Mouse (Mus musculus) T-helper 17 cell (primary cell): Measurements from ENCODE around the gene Rho.

Source experiments
- in situ Hi-C, 2 experiments: fragments of 300-600 bp; cut with MboI, MseI; formaldehyde crosslinking; loops; 1 replicate in 1 of 2; 2 replicates in 1 of 2; pipeline ENCODE4 v1.15.1; 2025; ENCODE audit warnings: high pct_unique_total_duplicates in 2 of 2

The Rho gene

DNA sequence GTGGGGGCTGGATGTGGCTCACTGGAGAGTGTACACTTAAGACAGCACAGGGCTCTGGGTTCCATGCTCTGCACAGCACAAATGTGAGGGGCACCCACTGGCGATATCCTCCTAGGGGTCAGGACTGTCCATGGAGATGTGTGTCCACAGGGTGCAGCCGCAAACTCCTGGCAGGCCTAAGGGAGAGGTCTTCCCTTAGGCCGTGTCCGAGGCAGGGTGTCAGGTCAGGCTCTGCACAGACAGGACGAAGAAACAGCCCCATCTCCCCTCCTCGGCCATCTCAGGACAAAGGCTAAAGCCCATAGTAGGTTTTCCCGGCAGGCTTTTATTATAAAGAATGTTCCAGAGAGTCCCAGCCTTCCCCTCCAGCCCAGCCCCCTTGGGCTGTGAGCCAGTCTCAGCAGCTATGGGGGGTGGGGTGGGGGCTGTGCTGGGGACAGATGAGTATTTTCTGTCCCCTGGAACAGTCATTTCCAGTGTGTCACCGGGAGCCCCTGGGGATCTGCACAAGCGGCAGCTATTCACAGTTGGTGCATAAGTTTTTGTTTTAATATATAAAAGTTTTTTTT lies 23.0 kb downstream of the Rho start:
- in situ Hi-C loops, result no loop called here

DNA sequence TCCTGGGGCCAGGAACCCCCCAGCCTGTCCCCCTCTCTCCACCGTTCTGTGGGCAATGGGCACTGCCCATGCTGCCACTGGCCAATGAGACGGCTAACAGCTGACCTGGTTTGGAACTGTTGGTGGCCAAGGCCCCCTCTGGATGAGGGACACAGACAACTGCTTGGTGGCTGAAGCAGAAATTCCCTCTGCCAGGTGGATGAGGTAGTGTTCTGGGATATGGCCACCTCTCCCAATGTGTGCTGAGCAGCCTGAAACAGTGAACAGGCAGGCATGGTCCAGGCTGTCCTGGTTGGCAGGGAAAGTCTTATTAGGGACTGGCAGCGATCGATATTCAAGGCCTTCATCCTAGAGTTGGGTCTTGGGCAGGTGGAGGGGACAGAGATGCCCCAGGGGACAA lies 23.6 kb downstream of the Rho start:
- in situ Hi-C loops, result no loop called here

DNA sequence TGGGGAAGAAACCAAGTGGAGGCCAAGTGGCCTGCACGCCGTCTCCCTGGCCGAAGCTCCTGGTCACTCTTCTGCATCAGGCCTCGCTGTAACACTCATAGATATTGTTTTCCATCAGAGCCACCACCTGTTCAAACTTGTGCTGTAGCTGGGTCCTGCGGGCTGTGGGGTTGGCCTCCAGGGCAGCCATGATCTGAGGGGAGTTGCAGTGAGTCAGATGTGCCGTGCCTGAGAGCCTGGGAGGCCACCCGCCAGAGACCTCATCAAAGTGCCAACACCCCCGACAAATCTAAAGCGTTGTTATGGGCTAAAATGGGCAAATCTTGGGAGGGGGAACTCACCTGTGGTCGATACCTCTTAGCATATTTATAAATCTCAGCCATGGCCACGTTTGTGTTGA lies 24.1 kb downstream of the Rho start:
- in situ Hi-C loops, result no loop called here

DNA sequence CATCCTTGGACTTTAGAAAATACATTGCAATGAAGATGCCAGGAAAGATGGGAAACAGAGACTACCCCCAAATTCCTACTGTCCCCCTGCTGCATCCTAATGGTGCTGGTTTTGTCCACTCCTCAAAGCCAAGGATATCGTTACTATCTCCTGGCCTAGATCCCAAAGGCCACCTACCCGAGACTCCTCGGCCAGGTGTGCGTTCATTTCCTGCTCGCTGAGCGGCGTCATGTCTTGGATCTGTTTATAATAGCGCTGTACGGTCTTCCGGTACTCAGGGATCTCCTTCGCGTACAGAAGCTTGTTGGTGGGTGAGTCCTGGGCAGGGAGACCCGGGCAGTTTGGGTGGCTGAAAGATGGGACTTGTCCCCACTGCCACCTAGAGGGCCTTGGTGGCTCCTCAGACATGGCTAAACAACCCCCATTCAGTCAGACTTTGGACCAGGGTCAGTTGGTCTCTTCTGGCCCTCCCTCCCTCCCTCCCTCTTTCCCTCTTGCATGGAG lies 24.9 kb downstream of the Rho start:
- in situ Hi-C loops, result no loop called here

DNA sequence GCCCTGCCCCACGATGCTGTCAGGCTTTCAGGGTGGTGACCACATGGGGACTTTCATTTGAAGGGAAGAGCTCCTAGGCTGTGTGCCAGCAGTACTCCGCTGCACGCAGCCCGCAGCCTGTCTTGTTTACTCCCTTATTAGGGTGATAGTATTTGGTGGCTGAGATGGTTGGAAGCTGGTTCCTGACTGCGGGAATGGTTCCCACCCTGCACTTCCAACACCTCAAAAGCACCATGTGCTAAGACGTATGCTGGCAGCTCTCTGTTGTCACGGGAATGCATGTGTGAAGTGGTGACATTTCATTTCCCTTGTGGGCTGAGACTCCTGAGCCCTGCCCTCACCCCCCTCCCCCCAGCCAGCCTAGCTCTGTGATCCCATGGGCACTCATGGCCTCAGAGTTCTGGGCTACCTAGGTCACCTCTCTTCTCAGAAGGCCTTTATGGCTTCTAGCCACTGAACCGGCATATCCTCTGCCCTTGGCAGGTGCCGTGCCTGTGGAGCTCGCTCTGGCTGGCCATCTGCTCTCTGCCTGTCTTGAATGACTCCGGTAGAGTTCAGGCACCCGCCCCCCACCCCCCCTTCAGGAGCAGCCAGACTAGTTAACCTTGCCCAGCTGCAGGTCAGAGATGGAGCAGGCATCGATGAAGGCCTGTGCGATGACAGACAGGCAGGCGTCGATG lies 25.5 kb downstream of the Rho start:
- in situ Hi-C loops, result no loop called here

DNA sequence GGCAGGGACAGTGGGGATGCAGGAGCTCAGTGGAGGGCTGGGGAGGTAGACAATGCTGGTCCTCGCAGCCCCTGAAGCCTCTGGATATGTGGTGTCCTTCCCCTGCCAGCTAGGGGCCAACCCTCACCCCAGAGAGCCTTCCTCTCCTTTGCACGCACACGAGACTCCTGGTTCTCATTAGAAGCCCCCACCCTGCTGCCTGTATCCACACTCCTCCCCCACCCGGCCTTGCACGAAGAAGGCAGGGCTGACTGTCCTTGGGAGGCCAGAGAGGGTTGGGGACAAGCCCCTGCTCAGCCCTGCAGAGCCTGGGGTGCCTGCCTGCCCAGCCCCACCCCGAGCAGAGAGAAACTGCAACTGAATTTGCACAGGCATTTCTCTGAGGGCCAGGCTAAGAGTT lies 26.1 kb downstream of the Rho start:
- in situ Hi-C loops, result no loop called here

DNA sequence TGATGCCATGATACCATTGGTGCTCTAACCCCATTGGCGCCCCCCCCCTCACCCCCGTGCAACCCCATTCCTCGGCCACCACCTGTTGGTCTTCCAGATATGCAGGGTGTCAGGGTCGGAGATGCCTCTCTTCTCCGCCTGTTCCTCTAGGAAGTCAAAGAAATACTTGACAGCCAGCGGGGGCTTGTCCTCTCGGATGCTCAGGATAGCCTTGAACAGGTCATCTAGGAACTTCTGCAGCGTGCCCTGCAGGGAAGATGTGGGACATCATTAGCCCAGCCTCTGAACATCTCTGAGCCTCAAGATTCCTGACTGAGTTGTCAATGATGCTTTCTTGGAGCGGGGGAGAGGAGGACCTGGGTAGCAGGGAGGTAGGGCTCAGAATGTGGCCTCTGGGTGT lies 26.9 kb downstream of the Rho start:
- in situ Hi-C loops, result no loop called here

DNA sequence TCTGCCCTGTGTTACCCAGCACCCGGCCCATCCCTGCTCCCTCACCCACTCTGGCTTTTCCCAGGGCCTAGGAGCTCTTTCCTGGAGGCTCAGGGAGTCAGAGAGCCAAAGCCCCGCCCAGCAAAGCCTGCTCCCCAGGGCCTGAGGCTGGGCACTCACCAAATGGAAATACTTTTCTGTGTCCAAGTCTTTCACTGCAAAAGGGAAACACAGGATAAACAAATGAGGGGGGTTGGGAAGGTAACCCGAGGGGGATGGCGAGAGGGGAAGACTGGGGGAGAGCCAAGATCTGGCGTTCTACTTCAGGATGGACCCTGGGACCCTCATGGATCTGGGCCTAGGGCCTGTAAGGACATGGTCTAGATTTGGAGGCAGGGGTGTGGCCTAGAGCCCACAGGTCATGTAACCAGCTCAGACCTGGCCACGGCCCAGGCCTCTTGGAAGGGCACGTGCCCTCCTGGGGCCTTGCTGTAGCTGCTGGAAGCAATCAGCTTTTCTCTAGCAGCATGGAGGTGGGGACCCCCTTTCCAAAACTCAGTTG lies 27.7 kb downstream of the Rho start:
- in situ Hi-C loops, result no loop called here

DNA sequence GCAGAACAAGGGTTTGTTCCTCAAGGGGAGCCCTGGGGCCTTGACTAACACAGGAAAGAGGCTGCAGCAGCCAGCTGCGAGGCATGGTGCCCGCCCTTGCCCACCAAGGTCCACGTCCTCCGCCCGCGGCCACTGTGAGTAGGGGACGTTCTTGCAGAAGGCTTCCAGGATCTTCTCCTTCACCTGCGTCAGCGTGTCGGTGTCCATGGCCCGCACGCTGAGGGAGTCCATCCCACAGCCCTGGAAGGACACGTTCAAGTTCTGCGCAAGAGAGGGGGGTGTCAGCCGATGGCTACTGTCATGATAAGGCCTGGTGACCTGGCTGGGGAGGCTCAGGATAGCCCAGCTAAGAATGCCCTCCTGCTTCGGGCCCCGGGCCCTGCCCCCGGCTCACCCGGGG lies 28.8 kb downstream of the Rho start:
- in situ Hi-C loops, result no loop called here

DNA sequence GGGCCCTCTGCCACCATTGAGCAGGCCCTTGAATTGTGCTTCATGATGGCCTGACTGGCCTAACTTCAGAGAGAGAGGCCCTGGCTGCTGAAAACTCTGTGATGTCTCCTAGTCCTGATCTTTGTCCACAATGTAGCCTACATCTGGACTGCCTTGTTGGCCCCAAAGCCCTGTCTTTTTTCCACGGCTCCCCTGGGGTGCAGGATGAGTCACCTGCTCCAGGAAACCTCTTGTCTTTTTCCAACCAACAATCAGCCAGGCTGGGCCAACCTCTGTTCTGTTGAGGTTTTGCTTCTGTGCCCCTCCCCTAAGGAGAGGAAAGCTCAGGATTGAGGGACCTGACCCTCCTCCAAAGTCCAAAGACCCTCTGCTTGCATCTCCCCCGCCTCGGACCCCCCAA lies 30.2 kb downstream of the Rho start:
- in situ Hi-C loops, result no loop called here

DNA sequence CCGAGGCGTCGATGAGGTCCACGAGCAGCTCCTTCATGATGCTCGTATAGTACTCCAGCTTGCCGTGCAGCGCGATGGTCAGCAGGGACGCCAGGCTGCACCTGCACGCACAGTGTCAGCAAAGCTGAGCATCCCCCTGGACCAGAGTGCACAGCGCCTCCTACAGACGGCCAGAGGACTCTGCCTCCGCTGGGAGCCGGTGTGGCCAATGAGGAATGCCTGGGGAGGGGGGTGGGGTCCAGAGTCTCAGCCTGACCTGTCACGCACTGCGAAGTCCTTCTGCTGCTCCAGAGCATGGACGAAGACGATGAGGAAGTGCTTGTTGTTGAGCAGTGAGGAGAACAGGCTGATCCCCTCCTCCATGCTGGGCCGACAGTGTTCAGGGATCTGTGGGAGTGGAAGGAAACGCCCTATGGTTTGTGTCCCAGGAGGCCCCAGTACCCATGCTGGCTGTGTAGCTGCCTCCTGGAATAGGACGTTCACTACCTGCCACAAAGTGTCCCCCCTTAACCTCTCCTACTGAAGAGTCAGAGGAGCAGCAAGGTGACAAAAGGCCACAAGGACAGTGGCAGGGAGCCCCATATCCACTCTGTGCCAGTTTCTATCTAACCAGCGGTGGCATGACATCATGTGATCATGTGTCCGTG lies 31.0 kb downstream of the Rho start:
- in situ Hi-C loops, result no loop called here

DNA sequence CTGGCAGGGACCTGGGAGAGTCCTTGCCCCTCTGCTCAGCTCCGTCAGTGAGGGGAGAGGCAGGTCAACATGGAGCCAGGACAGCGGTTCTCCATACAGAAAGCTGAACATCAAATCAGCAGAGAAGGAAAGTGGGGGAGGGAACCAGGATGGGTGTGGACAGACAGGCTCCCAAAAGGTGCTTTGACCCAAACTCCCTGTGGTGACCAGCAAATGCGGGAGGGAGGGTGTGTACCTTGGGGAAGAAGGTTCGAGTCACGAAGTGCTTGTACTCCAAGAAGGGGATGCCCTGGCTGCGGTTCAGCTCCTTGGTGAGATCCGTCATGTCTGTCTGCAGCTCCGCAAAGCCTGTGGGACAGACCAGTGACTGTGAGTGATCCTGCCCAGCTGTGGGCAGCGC lies 32.1 kb downstream of the Rho start:
- in situ Hi-C loops, result no loop called here

DNA sequence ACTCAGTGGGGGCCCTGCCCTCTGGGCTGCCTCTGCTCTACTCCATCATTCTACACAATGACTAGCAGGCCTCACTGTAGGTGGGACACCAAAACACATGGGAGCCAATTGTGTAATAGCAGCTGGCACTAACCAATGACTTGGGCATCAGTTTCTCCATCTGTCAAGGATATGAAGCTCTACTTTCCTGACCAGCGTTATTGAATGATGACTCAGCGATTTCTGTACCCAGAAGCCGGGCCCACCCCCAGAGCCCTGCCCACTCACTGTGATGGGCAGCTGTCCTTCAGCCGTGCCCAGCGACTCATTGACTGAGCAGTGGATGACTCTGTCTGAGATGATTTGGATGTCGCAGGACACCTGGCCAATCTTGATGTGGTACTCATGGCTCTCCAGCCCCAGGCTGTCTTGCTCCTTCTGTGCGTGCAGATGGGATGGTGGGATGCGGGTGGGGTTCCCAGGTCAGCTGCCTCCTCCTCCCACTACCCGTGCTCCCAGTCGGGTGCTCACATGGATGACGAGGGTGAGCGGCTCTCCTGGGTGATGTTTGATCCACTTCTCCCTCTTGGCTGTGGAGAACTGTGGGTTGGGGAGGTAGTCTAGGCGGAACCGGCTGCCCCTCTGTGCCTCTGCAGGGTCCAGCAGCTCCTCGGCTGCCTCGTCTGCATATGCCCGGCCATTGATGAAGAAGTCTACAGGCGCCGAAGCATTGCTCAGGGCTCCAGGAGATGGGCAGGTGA lies 34.8 kb downstream of the Rho start:
- in situ Hi-C loops, result loop anchor here in 1 of 2 experiments (5.0 kb wide), 1 partner anchor 59 kb away; no protein-coding TSS in a partner anchor

DNA sequence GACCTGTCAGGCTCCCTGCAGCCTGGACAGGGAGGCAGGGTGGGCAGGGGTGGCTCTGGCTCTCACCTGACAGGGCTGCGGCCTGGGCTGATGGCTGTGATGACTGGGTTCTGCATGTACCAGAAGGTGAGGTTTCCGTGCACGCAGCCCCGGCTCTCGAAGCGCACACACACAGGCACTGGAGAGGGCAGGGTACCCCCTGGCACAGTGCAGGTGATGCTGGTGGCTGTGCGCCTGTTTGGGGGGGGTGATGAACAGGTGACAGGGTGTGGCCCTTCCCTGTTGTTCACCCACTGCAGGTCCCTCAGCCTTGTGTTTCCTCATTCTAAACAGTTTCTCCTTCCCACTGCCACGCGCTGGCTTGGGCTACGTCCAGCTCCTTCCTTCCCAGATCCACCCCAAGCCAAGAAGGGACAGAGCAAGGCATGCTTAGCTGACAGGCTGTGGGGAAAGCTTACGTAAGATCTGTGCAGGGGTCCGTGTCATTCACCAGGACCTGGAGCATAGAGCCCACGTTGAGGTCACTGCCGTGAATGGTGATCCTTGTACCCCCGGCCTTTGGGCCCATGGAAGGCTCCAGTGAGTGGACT lies 35.8 kb downstream of the Rho start:
- in situ Hi-C loops, result loop anchor here in 1 of 2 experiments (5.0 kb wide), 1 partner anchor 60 kb away; no protein-coding TSS in a partner anchor

DNA sequence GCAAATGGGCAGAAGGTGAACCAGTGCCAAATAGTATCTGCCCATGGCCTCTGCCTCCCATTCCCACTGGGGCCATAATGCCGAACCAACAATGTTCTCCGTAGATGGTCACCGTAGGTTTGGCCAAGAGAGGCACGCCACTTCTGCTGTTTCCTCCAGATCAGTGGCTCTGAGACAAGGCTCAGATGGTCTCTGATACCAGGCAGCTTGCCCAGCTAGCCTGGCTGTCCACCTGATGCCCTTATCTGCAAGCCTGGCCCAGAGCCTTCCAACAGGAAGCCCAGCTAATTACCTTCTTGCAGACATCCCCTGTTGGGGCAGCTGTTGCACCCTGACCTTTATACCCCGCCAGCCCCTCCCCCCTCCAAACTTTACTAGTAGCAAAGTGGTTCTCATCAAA lies 36.5 kb downstream of the Rho start:
- in situ Hi-C loops, result loop anchor here in 1 of 2 experiments (5.0 kb wide), 1 partner anchor 61 kb away; no protein-coding TSS in a partner anchor

DNA sequence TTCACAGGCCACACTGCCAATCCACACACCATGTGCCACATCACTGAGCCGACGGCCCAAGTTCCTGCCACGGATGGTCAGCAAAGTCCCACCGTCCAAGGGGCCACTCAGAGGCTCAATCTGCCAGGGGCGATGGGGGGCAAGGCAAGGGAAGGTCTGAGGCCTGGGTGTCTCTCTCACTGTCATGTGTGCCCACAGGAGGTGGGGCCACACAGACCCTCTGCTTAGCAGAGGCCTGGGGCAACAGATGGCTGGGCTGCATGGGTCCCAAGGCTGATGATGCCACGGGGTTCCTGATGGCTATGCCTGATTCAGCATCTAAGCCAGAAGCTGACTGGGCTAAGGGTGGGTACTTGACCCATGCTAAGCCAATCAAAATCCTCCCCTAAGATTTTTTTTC lies 37.2 kb downstream of the Rho start:
- in situ Hi-C loops, result loop anchor here in 1 of 2 experiments (5.0 kb wide), 1 partner anchor 61 kb away; no protein-coding TSS in a partner anchor

DNA sequence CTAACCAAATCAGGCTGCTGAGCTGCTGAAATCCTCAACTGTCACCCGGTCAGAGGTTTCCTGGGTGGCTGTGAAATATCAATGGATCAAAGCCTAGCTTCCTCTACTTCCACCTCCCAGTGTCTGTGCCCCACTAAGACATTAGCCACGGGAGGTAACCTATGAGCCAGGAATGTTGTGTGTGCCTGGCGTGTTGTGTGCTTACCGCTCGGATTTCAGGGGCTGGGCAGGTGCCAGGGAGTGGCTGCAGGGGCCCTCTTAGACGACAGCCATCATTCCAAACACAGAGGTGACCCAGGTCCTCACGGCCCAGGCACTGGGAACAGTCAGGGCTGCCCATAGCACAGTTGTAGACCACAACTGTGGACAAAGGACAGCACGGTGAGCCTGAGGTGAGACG lies 37.6 kb downstream of the Rho start:
- in situ Hi-C loops, result loop anchor here in 1 of 2 experiments (5.0 kb wide), 1 partner anchor 62 kb away; no protein-coding TSS in a partner anchor

DNA sequence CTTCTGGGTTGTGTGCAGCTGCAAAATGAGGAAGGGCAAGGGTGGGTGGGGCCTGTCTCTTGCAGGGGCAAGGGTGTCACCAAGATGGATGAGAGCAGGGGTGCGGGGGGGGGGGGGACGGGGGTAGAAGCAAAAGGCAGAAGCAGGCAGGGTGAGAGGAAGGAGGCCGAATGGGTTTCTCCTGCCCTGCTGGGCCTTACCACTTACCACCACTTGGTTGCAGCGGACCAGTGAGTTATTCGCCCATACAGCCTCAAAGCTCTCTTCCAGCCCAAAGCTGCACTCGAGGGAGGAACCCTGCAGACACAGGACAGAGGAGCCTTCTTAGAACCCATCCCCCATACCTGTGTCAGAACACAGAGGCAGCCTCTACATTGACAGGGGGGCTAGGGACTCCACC lies 38.4 kb downstream of the Rho start:
- in situ Hi-C loops, result loop anchor here in 1 of 2 experiments (5.0 kb wide), 1 partner anchor 63 kb away; no protein-coding TSS in a partner anchor

DNA sequence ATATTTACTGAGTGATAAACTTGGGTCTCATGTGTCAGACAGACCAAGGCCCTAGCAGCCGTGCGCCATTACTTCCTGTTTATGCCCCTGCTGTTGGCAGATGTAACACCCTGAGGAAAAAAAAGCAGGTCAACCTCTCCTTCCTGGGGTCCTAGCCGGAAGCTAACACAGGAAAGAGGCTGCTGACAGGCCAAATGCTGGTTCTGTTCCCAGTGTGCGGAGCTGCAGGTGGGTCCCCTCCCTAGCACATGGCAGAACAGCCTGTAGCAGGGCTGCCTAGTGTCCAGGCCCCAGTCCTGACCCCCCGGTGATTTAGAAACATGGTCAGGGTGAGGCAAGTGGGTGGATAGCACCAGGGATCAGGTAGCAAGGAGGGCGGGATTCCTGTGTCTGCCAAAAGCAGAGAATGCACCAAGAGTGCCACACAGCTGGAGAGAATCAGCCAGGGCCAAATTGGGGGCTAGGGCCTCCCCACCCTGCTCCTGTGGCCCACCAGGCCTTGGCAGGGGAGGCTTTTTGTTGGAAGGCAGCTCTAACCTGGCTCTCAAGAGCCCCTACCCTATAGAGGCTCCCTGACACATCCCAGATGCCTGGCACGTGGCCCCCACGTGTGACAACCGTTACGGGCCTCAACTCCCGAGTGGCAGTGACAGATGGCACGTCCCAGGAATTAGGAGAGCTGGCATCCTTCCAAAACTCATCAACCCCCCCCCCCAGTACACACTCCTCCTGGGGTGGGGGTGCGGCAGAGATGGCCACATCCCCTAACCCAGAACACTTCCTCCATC lies 39.9 kb downstream of the Rho start:
- in situ Hi-C loops, result no loop called here

DNA sequence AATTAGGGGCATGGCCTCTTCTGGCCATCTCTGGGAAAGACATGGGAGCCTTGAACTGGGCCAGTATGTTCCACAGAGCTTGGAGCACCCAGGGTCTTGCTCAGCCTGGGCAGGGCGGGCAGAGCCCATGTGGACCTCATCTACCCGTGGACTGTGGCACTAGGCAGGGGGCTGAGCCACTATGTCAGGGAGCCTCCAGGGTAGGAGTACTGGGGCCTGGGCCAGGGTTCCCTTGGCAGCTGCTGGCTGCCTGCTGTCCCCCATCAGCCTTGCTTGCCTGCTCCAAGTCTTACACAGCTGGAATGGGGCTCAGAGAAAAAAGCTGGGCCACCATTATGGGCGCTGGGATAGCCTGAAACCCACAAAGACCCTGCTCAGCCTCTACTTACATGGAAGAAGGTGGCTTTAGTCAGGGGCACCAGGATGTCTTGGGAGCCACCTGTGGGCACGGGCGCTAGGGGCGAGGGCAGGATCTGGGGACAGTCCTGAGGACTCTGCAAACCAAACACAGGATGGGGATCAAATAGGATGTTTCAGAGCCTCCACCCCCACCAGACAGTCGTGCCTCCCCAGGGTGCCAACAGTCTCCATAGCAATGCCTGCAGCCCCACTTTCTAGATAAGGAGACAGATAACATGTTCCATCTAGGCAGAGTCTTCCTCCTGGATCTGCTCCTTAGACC lies 40.7 kb downstream of the Rho start:
- in situ Hi-C loops, result no loop called here
